Mouse (Mus musculus) cerebellum, adult 18-20 months (tissue): ENCODE data around the gene Gm3127.
"Not testable (repeated sequence)": the region's sequence is repeated elsewhere in the genome, so short reads cannot be mapped to it uniquely, and the experiment has no call there.

Experiments
- DNase-seq, 2 experiments: peaks; one replicate each; pipeline ENCODE4 v3.0.0; 2021

Gene Gm3127

DNA sequence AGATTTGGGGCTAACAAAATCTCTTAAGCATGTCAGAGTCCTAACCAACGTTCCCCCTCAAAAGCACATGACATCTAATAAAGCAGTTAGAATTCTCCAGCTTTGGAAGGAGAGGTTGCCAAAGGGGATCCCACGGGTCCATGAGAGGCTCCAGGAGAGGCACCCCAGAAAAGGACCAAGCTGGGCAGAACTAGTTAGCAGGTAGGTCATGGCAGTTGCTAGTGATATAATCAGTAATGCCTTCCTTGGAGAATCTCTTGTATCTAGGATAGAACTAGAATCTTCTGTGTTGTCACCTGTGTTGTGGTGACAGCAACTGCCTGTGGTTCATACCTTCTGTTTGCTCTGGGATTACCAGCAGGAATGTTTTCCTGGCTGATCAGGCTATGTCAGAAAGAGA is at the start of gene Gm3127:
TSS of gene Gm3127 (plus strand) at position 301 of the 400 bp plus-strand sequence.
- not testable (repeated sequence) for DNase-seq

DNA sequence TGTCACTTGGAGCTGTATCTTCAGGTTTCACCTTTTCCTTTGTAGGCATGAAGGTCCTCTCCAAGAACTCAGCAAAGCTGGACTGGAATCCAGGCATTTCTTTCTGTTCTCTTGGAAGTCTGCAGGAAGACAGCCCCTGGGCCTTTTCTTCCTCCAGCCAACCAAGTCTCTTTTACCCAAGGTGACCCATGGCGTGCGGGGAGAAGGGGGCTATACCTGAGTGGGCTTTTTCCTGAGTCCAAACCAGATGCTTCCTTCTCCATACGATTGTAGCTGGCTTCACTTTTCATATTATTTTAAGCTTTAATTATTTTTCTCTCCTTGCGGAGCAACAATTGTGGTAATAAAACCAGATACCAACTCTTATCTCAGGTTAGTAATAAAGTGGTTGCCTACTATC is 23.2 kb upstream of the Gm3127 start:
- DNase-seq, result not testable (repeated sequence)

DNA sequence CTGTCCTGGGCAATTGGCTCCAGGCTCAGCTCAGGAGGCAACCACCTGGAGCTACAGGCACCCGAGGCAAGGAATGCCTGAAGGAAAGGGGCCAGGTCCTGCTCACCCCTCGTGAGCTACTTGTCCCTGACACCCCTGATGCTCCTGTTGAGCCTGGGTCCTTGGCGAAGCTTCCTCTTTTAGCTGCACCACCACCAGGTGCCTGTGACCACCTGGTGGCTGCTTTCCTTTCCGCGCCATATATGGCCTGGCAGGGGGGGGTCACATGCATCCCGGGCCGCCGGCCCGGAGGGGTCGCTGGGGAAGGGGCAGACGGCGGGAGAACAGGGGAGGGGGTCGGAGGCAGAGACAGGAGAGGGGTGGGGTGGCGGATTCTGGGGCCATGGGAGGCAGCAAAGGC is 17.2 kb downstream of the Gm3127 start:
- DNase-seq, result not testable (repeated sequence)

DNA sequence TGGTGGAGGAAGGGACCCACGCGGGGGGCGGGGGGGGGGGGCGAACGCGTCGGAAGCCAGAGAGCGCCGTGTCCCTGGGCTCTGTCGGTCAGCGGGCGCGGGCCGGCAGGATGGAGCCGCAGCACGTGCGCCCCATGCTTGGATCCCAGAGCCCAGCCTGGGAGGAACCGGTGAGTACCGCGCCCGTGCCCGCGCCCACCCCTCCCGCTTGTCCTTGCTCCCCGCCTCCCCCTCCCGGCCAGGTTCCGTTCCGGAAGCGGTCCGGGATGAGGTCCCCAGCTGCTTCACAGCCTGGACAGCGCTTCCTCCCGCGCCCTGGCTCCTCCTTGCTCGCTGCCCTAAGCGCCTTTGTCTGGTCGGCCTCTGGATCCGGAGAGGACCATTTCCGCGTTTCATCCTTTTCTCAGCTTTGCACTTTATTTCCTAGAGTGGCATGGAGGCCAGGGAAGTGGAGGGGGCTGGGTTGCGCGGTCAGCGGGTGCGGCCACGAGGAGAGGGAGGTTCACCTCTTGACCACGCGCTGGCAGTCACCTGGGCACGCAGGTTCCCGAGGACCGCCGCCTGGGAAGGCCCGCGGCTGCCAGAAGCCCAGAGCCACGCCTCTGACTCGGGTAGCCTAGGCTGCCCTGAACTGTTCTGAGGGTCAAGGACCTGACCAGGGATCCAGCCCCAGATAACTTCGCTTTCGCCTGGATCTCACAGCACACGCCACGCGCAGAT is 17.8 kb downstream of the Gm3127 start, which contains the start of gene Gm2974:
TSS of gene Gm2974 (plus strand) at position 86 of the 720 bp plus-strand sequence.
- not testable (repeated sequence) for DNase-seq

DNA sequence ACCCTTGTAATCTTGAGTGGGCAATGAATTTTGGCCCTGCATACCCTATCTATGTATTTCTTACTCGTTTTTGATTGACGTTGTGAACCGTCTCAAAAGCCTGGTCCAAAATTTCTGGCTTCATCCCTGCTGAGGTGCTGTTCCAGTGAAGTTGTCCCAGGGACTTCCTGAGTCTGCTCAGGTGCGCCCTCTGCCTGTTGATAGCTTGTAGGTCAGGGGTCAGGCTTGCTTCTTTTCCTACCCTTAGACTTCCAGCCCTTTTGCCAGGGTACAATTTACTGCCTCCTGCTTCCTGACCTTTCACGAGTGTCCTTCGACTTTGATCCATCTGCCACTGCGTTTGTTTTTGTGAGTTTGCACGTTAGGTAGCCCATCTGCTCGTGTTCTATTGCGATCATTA is 18.5 kb downstream of the Gm3127 start:
- DNase-seq, result not testable (repeated sequence)
